Mouse (Mus musculus) kidney, adult 2 months (tissue): ENCODE results near the gene Vars.

ENCODE experiments used
- CTCF ChIP-seq: fragments of 200-500 bp; conservative IDR thresholded peaks from 2 replicates; pipeline ENCODE4 v1.5.1; 2011; ENCODE audit warnings: low read depth, mild to moderate bottlenecking, control low read depth, low read length, moderate library complexity, mixed read lengths; ENCODE audit not compliant: insufficient read depth, insufficient read length
- POLR2A ChIP-seq: fragments of 200-500 bp; IDR thresholded peaks from one replicate; pipeline ENCODE4 v1.6.1; 2011; ENCODE audit warnings: low read depth, low read length, control low read depth

GRCm38 (mm10) chr17:35001452-35002152, 815 bp downstream of the Vars start:
- TF ChIP-seq CTCF (no peak), POLR2A (no peak)
